Mouse (Mus musculus) spleen, adult 2 months (tissue): ENCODE results near the gene Zfp281. TPM values are rescaled to one million over a fixed set of nuclear protein-coding genes. Genes with fewer than 3 reads are reported as not detected.

Experiments
- DNase-seq, 2 experiments: peaks; one replicate each; pipeline versions ENCODE4 v3.0.0 to v3.0.0-alpha.2; 2012 to 2021; ENCODE audit warnings: low spot score in 2 of 2, low read depth in 1 of 2
- H3K27ac ChIP-seq: fragments of 200-500 bp; 2 replicates; pipeline ENCODE4 v1.5.1; 2012; ENCODE audit warnings: low read length, inconsistent platforms; ENCODE audit not compliant: insufficient read depth
- H3K27me3 ChIP-seq: fragments of 200-500 bp; 2 replicates; pipeline ENCODE4 v1.6.1; 2012; ENCODE audit warnings: mild to moderate bottlenecking, moderate library complexity, low read length, inconsistent platforms; ENCODE audit not compliant: control insufficient read depth, insufficient read depth
- H3K36me3 ChIP-seq: fragments of 200-500 bp; 2 replicates; pipeline ENCODE4 v1.6.1; 2012; ENCODE audit warnings: mild to moderate bottlenecking, low read length, inconsistent platforms; ENCODE audit not compliant: control insufficient read depth, insufficient read depth
- H3K4me1 ChIP-seq: fragments of 200-500 bp; 2 replicates; pipeline ENCODE4 v1.6.1; 2011; ENCODE audit warnings: inconsistent platforms; ENCODE audit not compliant: control insufficient read depth, insufficient read depth, insufficient read length
- H3K4me3 ChIP-seq: fragments of 200-500 bp; 2 replicates; pipeline ENCODE4 v1.5.1; 2011; ENCODE audit warnings: mild to moderate bottlenecking, inconsistent platforms; ENCODE audit not compliant: insufficient read depth, insufficient read length; ENCODE audit errors: extremely low read depth
- CTCF ChIP-seq: fragments of 200-500 bp; IDR thresholded peaks from 2 replicates; pipeline ENCODE4 v1.5.1; 2011; ENCODE audit warnings: mild to moderate bottlenecking, inconsistent platforms; ENCODE audit not compliant: insufficient read depth, insufficient read length, insufficient replicate concordance; ENCODE audit errors: extremely low read depth
- POLR2A ChIP-seq: fragments of 200-500 bp; IDR thresholded peaks from 2 replicates; pipeline ENCODE4 v1.6.1; 2011; ENCODE audit warnings: low read depth, low read length, inconsistent platforms
- WGBS: fragments of 180-500 bp; shearing (Covaris S2); methylation state at CpG from one replicate; pipeline ENCODE4 v1.1.7; 2018; 5-methylcytosine and 5-hydroxymethylcytosine counted together
- polyA plus RNA-seq: library from polyadenylated mRNA; depleted of rRNA; stranded (reverse); fragments of >200 nt; gene quantifications from 2 replicates; pipeline ENCODE4 v1.2.3, GENCODE M21; 2012

Gene Zfp281
- polyA plus RNA-seq, 1 experiment, result 1.9 TPM

DNA sequence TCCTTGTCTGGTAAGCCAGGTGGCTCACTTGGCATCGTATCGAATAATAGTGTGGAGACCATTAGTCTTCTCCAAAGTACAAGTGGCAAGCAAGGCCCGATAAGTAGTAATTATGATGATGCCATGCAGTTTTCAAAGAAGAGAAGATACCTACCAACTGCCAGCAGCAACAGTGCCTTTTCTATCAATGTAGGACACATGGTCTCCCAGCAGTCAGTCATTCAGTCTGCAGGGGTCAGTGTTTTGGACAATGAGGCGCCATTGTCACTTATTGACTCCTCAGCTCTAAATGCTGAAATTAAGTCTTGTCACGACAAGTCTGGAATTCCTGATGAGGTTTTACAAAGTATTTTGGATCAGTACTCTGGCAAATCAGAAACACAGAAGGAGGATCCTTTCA, 2.1 kb downstream of the Zfp281 start:
- Histone ChIP-seq H3K36me3 (peaks cover 3% of the 10 kb centered on the region; the same call in 1 of the 2 replicates), H3K4me1 (peaks cover 7% of the 10 kb centered on the region; the same call in 1 of the 2 replicates), H3K4me3 (no peak overlapping the region), H3K27me3 (no peaks in the 10 kb centered on the region), H3K27ac (no peak overlapping the region)
- no peak for DNase-seq
- WGBS, result 89% methylated on average over 5 of the region's 5 CpGs
- no peak for TF ChIP-seq POLR2A
- TF ChIP-seq CTCF, result no peak

DNA sequence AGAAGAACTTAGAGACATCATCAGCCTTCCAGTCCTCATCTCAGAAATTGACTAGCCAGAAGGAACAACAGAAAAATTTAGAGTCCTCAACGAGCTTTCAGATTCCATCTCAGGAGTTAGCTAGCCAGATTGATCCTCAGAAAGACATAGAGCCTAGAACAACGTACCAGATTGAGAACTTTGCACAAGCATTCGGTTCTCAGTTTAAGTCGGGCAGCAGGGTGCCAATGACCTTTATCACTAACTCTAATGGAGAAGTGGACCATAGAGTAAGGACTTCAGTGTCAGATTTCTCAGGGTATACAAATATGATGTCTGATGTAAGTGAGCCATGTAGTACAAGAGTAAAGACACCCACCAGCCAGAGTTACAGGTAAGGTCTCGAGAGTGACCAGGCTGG, 2.9 kb downstream of the Zfp281 start:
- DNase-seq, result no peak
- Histone ChIP-seq H3K4me3 (no peak overlapping the region), H3K36me3 (peaks cover 3% of the 10 kb centered on the region; the same call in 1 of the 2 replicates), H3K4me1 (peaks cover 7% of the 10 kb centered on the region; the same call in 1 of the 2 replicates), H3K27ac (no peak overlapping the region), H3K27me3 (no peaks in the 10 kb centered on the region)
- no peak for TF ChIP-seq CTCF
- no peak for TF ChIP-seq POLR2A
- 79% methylated on average over 5 of the region's 5 CpGs for WGBS

DNA sequence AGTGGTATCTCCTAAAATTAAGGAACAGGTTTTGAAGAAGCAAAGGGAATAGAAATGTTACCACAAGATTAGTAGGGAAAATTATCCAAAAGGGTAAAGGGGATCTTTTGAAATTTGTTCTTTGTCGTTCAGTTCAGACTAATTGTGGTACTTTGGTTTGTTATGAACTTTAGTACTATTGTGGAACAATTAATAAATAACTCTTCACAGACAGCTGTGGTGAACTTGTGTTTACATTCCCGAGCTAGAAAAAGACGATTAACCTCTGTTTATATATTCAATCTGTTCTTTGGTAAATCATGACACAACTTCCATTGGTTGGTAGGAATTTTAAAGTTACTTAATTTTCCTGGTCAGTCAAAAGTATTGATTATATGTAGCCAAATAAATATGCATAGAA, 8.2 kb downstream of the Zfp281 start:
- no peaks in the 10 kb centered on the region for H3K27me3 ChIP-seq
- DNase-seq, result no peak
- H3K4me3 ChIP-seq, result no peak overlapping the region
- no peaks in the 10 kb centered on the region; the same call in 1 of the 2 replicates for H3K4me1 ChIP-seq
- TF ChIP-seq CTCF, result no peak
- no peak for TF ChIP-seq POLR2A
- H3K27ac ChIP-seq, result no peak overlapping the region
- no peaks in the 10 kb centered on the region for H3K36me3 ChIP-seq
- WGBS, result 88% methylated on average over 3 of the region's 3 CpGs

- H3K4me3 ChIP-seq, result no peak overlapping the region
- TF ChIP-seq POLR2A (no peak), CTCF (no peak)
- H3K27ac ChIP-seq, result no peak overlapping the region
- peaks cover 3% of the 10 kb centered on the region; the same call in 1 of the 2 replicates for H3K4me1 ChIP-seq
- WGBS, result 36% methylated on average over 6 of the region's 6 CpGs
- H3K27me3 ChIP-seq, result no peaks in the 10 kb centered on the region
- no peaks in the 10 kb centered on the region for H3K36me3 ChIP-seq
- DNase-seq, result no peak
Observed at GRCm38 (mm10) chr1:136635644-136636043, 10.9 kb downstream of the Zfp281 start.

- TF ChIP-seq CTCF (no peak), POLR2A (no peak)
- 0 out of 2 replicates have a peak overlapping the region, but pooled peaks have one; percentile 10 for H3K27ac ChIP-seq
- WGBS, result 71% methylated on average over 6 of the region's 6 CpGs
Observed at GRCm38 (mm10) chr1:136636946-136637345, 12.2 kb downstream of the Zfp281 start.

GRCm38 (mm10) chr1:136637696-136638095, 13.0 kb downstream of the Zfp281 start:
- TF ChIP-seq POLR2A (no peak), CTCF (no peak)
- 80% methylated on average over 4 of the region's 4 CpGs for WGBS

More at GRCm38 (mm10) chr1:136636946-136637345, 12.2 kb downstream of the Zfp281 start:
- Histone ChIP-seq H3K36me3 (no peaks in the 10 kb centered on the region), H3K4me1 (peaks cover 3% of the 10 kb centered on the region; the same call in 1 of the 2 replicates), H3K4me3 (no peak overlapping the region; the same call in 1 of the 2 replicates), H3K27me3 (no peaks in the 10 kb centered on the region)
- DNase-seq, result no peak

GRCm38 (mm10) chr1:136638211-136638610, 13.5 kb downstream of the Zfp281 start:
- H3K4me1 ChIP-seq, result peaks cover 3% of the 10 kb centered on the region; the same call in 1 of the 2 replicates

More at GRCm38 (mm10) chr1:136637696-136638095, 13.0 kb downstream of the Zfp281 start:
- no peaks in the 10 kb centered on the region for H3K27me3 ChIP-seq
- H3K36me3 ChIP-seq, result no peaks in the 10 kb centered on the region
- no peak overlapping the region for H3K4me3 ChIP-seq
- no peak for DNase-seq
- peaks cover 3% of the 10 kb centered on the region; the same call in 1 of the 2 replicates for H3K4me1 ChIP-seq
- H3K27ac ChIP-seq, result no peak overlapping the region

More at GRCm38 (mm10) chr1:136638211-136638610, 13.5 kb downstream of the Zfp281 start:
- 86% methylated on average over 7 of the region's 7 CpGs for WGBS
- Histone ChIP-seq H3K4me3 (no peak overlapping the region), H3K27ac (no peak overlapping the region), H3K36me3 (no peaks in the 10 kb centered on the region), H3K27me3 (no peaks in the 10 kb centered on the region)
- no peak for TF ChIP-seq POLR2A
- TF ChIP-seq CTCF, result no peak
- DNase-seq, result no peak
